Mouse (Mus musculus) olfactory bulb, adult 2 months (tissue): ENCODE results near the gene Ccdc85b.

Experiments used
- CTCF ChIP-seq: fragments of 200-500 bp; IDR thresholded peaks from 2 replicates; pipeline ENCODE4 v1.5.1; 2012; ENCODE audit warnings: low read depth, mild to moderate bottlenecking, low read length, moderate library complexity; ENCODE audit not compliant: insufficient read depth
- POLR2A ChIP-seq: fragments of 200-500 bp; IDR thresholded peaks from 2 replicates; pipeline ENCODE4 v1.6.1; 2012; ENCODE audit warnings: mild to moderate bottlenecking, low read depth, low read length, moderate library complexity; ENCODE audit not compliant: insufficient read depth

GRCm38 (mm10) chr19:5422267-5422666 is 35.4 kb downstream of the Ccdc85b start:
- TF ChIP-seq CTCF (no peak), POLR2A (no peak)
